Mouse (Mus musculus): ENCODE data around the gene Grip1. TPM values are rescaled to one million over a fixed set of nuclear protein-coding genes. Genes with fewer than 3 reads are reported as not detected.

Grip1 gene
- polyA plus RNA-seq, 1 experiment from 2014 or later = 7.9 TPM

DNA sequence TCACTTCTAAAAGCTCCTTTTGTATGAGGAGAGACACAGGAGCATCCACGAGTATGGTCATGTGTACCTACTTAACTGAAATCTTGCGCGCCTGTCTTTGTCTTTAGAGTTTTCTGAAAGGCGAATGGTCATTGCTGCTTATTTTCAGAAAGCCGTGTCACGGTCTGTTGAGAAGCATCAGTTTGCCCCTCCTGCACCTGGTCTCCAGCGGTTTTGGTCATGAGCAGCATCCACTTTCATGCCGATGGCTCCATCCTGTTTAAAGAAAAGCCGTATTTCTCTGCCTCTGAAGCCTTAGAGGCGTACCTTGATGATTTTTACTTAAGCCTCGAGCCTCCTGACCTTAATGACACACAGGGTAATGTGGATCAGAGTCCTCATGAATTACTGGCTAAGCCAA lies 398.0 kb downstream of the Grip1 start:
- H3K27ac ChIP-seq = no peak overlapping the region
- no peak overlapping the region for H3K4me3 ChIP-seq
- no peak for DNase-seq (ENCODE audit: low spot score)
- peaks cover 14% of the 10 kb centered on the region; the same call in 1 of the 2 replicates for H3K4me1 ChIP-seq (replicated peaks)
- H3K9me3 ChIP-seq = 0 out of 2 replicates have a peak, but pooled peaks cover 4% of the 10 kb centered on the region
- WGBS = 86% methylated on average over 11 of the region's 11 CpGs
- no peaks in the 10 kb centered on the region for H3K27me3 ChIP-seq (ENCODE audit: insufficient read depth, poor library complexity, severe bottlenecking)
- H3K36me3 ChIP-seq = no peaks in the 10 kb centered on the region

DNA sequence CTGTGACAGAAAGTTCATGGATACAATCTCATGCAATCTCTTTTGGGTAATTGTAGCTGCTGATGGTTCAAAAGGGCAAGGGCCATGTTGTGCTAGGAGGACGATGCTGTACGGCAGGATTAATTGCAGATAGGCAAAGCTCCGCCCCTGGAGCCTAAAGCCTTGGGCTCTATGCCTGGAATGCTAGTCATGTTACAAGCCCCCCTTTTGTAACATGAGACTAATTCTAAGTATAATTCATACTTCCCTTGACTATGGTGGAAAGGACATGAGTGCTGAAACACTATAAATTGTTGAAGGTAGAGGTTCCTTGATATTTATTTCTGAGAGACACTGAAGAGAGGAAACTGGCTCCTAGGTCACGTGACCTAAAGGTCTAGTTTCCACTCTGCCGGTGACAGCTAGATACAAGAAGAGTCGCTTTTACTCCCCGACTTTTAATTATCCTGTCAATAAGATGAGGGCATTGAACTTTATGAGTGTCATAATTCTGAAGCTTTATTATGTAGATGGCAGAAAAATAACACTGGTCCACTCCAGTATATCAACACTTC lies 399.0 kb downstream of the Grip1 start:
- 82% methylated on average over 7 of the region's 7 CpGs for WGBS
- H3K27ac ChIP-seq = no peak overlapping the region
- peaks cover 14% of the 10 kb centered on the region; the same call in 1 of the 2 replicates for H3K4me1 ChIP-seq (replicated peaks)
- no peak for DNase-seq (ENCODE audit: low spot score)
- no peak overlapping the region for H3K4me3 ChIP-seq
- H3K27me3 ChIP-seq (ENCODE audit: insufficient read depth, poor library complexity, severe bottlenecking) = no peaks in the 10 kb centered on the region
- 0 out of 2 replicates have a peak, but pooled peaks cover 4% of the 10 kb centered on the region for H3K9me3 ChIP-seq
- H3K36me3 ChIP-seq = no peaks in the 10 kb centered on the region

- Histone ChIP-seq H3K36me3 (peaks cover 19% of the 10 kb centered on the region), H3K9me3 (peaks cover 38% of the 10 kb centered on the region), H3K27me3 (ENCODE audit: insufficient read depth, poor library complexity, severe bottlenecking) (no peaks in the 10 kb centered on the region), H3K4me3 (no peak overlapping the region), H3K4me1 (replicated peaks) (no peaks in the 10 kb centered on the region), H3K27ac (no peak overlapping the region)
- WGBS = 62% methylated on average over 3 of the region's 3 CpGs
- DNase-seq (ENCODE audit: low spot score) = no peak
These were observed 414.1 kb downstream of the Grip1 start for GRCm38 (mm10) chr10:119867726-119868125.

GRCm38 (mm10) chr10:119868995-119869579 lies 415.5 kb downstream of the Grip1 start:
- Histone ChIP-seq H3K4me1 (replicated peaks) (no peaks in the 10 kb centered on the region), H3K36me3 (peaks cover 19% of the 10 kb centered on the region), H3K9me3 (peaks cover 28% of the 10 kb centered on the region), H3K27ac (no peak overlapping the region), H3K27me3 (ENCODE audit: insufficient read depth, poor library complexity, severe bottlenecking) (no peaks in the 10 kb centered on the region), H3K4me3 (no peak overlapping the region)
- no peak for DNase-seq (ENCODE audit: low spot score)
- 94% methylated on average over 11 of the region's 11 CpGs for WGBS

DNA sequence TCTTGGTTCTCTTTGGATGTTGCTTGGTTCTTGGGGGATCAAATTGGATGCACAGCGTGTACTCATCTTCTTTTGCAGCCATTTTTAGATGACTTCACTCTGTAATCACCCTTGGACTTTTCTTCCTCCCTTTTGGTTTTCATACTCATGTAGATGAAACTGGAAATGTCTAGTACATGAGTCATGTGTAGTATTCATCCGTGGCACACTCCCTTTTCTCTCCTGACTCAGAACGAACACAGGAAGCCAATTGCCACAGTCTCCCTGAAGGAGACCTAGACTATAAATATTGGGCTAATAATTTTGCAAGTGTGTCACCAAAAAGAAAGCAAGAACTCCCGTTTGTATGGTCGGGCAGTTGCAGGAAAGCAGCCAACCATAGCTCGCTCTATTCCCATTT lies 423.1 kb downstream of the Grip1 start:
- DNase-seq (ENCODE audit: low spot score) = no peak
- no peaks in the 10 kb centered on the region for H3K36me3 ChIP-seq
- no peaks in the 10 kb centered on the region for H3K9me3 ChIP-seq
- no peak overlapping the region for H3K4me3 ChIP-seq
- WGBS = 89% methylated on average over 6 of the region's 6 CpGs
- no peaks in the 10 kb centered on the region for H3K27me3 ChIP-seq (ENCODE audit: insufficient read depth, poor library complexity, severe bottlenecking)
- peaks cover 10% of the 10 kb centered on the region for H3K4me1 ChIP-seq (replicated peaks)
- no peak overlapping the region for H3K27ac ChIP-seq

DNA sequence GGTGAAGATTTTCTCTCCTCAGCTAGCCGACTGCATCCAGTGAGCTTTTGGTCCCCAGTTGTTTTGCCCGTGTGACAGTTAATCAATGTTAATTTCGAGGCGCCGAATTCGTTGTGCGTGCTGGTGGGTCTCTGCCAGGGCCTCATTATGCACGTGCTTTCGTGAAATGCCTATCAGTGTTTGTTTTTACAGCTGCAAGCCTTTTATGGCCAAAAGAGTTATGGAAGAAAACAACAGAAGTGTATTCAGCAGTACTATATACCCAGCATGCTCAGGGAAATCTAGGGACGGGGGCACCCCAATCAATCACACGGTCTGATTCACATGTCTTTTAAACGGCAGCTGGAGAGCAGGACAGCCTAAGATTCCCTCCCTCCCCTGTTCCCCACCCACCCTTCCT lies 424.7 kb downstream of the Grip1 start:
- Histone ChIP-seq H3K36me3 (no peaks in the 10 kb centered on the region), H3K27ac (peak overlapping the region; percentile 60), H3K4me1 (replicated peaks) (peaks cover 10% of the 10 kb centered on the region), H3K27me3 (ENCODE audit: insufficient read depth, poor library complexity, severe bottlenecking) (no peaks in the 10 kb centered on the region), H3K9me3 (no peaks in the 10 kb centered on the region), H3K4me3 (no peak overlapping the region)
- peak; percentile 19 for DNase-seq (ENCODE audit: low spot score)
- 58% methylated on average over 12 of the region's 12 CpGs for WGBS

- Histone ChIP-seq H3K4me1 (replicated peaks) (no peaks in the 10 kb centered on the region), H3K27me3 (ENCODE audit: insufficient read depth, poor library complexity, severe bottlenecking) (no peaks in the 10 kb centered on the region), H3K36me3 (no peaks in the 10 kb centered on the region), H3K27ac (no peak overlapping the region), H3K4me3 (no peak overlapping the region), H3K9me3 (no peaks in the 10 kb centered on the region)
- DNase-seq (ENCODE audit: low spot score) = no peak
- WGBS = 82% methylated on average over 9 of the region's 9 CpGs
These were observed 431.0 kb downstream of the Grip1 start for GRCm38 (mm10) chr10:119884591-119884990.

DNA sequence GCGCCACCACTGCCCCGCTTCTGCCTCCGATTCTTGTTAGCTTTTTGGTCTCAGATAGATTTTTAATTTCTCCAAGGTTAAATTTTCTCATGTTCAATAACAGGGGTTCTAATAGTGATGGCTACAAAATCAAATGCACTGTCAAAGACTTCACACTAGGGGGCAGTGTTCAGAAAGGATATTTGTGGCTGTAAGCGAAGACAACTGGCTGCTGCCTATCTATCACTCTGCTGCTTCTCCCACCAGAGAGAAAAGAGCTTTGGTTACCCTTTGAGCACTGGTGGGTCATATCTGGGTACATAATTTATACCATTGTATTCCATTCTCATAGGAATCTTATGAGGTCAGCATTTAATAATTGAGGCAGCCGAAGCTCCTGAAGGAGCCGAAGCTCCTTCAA lies 431.9 kb downstream of the Grip1 start:
- WGBS = 82% methylated on average over 6 of the region's 6 CpGs
- no peaks in the 10 kb centered on the region for H3K27me3 ChIP-seq (ENCODE audit: insufficient read depth, poor library complexity, severe bottlenecking)
- no peak overlapping the region for H3K4me3 ChIP-seq
- H3K9me3 ChIP-seq = no peaks in the 10 kb centered on the region
- no peaks in the 10 kb centered on the region for H3K36me3 ChIP-seq
- H3K4me1 ChIP-seq (replicated peaks) = no peaks in the 10 kb centered on the region
- DNase-seq (ENCODE audit: low spot score) = no peak
- no peak overlapping the region for H3K27ac ChIP-seq

DNA sequence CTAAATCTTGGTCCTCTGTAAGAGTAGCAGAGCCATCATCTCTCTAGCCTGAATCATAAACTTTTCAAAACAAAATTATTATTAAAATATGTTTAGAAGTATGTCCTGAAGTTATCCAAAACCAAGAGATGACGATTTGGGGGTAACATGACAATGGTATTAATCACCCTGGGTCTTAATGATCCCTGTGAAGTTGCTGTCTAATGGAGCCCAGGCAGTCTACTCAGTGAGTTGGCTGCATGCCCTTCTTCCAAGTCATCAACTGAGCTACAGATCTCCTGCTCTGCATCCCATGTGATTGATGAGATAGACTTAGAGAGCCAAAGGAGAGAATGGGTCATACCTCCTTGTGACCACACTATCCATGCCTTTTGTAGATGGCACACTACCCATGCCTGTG lies 433.1 kb downstream of the Grip1 start:
- Histone ChIP-seq H3K9me3 (peaks cover 10% of the 10 kb centered on the region), H3K4me1 (replicated peaks) (no peaks in the 10 kb centered on the region), H3K4me3 (no peak overlapping the region), H3K27me3 (ENCODE audit: insufficient read depth, poor library complexity, severe bottlenecking) (no peaks in the 10 kb centered on the region), H3K36me3 (no peaks in the 10 kb centered on the region), H3K27ac (no peak overlapping the region)
- DNase-seq (ENCODE audit: low spot score) = no peak
- WGBS = 86% methylated on average over 1 of the region's 1 CpGs

DNA sequence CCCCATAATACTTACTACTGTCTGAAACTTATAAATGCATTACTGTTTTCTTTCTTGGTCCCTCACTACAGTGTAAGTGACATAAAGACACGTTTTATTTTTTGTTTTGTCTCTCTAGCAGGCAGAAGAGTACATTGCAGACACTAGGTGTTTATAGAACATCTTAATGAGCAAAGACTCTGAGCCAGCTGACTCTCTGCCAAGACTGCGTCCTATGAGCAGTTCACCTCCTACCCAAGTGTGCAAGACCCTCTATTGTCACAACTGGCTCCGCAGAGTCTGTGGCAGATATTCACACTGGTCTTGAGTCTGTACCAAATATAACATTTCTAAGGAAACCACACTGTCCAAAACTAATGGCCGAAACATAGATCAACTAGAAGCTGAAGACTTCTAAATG lies 449.1 kb downstream of the Grip1 start:
- 81% methylated on average over 4 of the region's 4 CpGs for WGBS
- DNase-seq (ENCODE audit: low spot score) = no peak
- H3K27ac ChIP-seq = no peak overlapping the region
- H3K36me3 ChIP-seq = 0 out of 2 replicates have a peak, but pooled peaks cover 3% of the 10 kb centered on the region
- H3K27me3 ChIP-seq (ENCODE audit: insufficient read depth, poor library complexity, severe bottlenecking) = no peaks in the 10 kb centered on the region
- H3K4me3 ChIP-seq = no peak overlapping the region
- 0 out of 2 replicates have a peak, but pooled peaks cover 3% of the 10 kb centered on the region for H3K9me3 ChIP-seq
- H3K4me1 ChIP-seq (replicated peaks) = no peaks in the 10 kb centered on the region

DNA sequence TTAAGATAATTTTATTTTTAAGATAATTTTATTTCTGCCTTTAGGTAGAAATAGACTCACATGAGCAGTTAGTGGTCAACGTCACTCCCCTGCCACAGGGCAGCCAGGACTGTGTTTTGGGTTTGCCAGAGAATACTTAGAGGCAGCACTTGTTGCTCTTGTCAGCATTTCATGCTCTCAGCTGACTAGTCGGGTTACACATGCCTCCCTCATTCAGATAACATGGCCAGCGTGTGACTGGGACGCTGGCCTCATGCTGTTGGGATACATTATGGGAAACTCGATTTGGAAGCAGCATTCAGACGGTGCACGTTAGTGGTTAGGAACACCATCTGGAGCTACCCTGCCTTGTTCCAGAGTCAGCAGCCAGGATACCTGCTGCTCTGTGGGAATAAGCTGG lies 453.2 kb downstream of the Grip1 start:
- 83% methylated on average over 7 of the region's 7 CpGs for WGBS
- H3K4me3 ChIP-seq = no peak overlapping the region
- no peak for DNase-seq (ENCODE audit: low spot score)
- H3K27me3 ChIP-seq (ENCODE audit: insufficient read depth, poor library complexity, severe bottlenecking) = no peaks in the 10 kb centered on the region
- H3K36me3 ChIP-seq = no peaks in the 10 kb centered on the region
- H3K9me3 ChIP-seq = no peaks in the 10 kb centered on the region
- H3K27ac ChIP-seq = no peak overlapping the region
- no peaks in the 10 kb centered on the region for H3K4me1 ChIP-seq (replicated peaks)

GRCm38 (mm10) chr10:119917995-119918394 lies 464.4 kb downstream of the Grip1 start:
- Histone ChIP-seq H3K27me3 (ENCODE audit: insufficient read depth, poor library complexity, severe bottlenecking) (no peaks in the 10 kb centered on the region), H3K27ac (no peak overlapping the region), H3K36me3 (no peaks in the 10 kb centered on the region), H3K4me1 (replicated peaks) (no peaks in the 10 kb centered on the region; the same call in 1 of the 2 replicates), H3K9me3 (no peaks in the 10 kb centered on the region), H3K4me3 (no peak overlapping the region)
- whole genome bisulfite sequencing = 90% methylated on average over 9 of the region's 9 CpGs
- no peak for DNase-seq (ENCODE audit: low spot score)

DNA sequence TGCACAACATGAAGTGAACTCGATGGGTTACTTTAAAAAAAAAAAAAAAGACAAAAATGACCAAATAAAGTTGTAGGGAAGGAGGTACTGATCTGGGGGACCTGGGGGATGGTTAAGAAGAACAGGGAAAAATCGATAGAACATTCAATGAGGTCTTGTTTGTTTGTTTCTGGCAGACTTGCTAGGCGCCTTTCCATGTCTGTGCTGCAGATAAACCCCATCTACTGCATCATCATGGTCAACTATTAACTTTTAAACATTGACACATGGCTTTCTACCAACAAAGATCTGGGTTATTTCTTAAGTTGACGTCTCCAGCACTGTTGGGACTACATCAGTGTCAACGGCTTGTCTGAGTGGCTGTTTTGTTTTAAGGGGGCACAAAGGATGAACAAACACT lies 474.3 kb downstream of the Grip1 start:
- Histone ChIP-seq H3K36me3 (peaks cover 5% of the 10 kb centered on the region), H3K4me1 (replicated peaks) (peaks cover 9% of the 10 kb centered on the region), H3K9me3 (no peaks in the 10 kb centered on the region), H3K27ac (no peak overlapping the region), H3K4me3 (no peak overlapping the region), H3K27me3 (ENCODE audit: insufficient read depth, poor library complexity, severe bottlenecking) (no peaks in the 10 kb centered on the region)
- 89% methylated on average over 5 of the region's 5 CpGs for WGBS
- DNase-seq (ENCODE audit: low spot score) = no peak

Measured in hindbrain, embryonic 10.5 days (tissue).